Mouse (Mus musculus) small intestine, adult 2 months (tissue): ENCODE measurements at regions not wholly inside any gene's neighbourhood (a gene's known extent, or its start where the extent isn't known, plus 50 kb on each side); places are given as distances from the start of the nearest gene placed in this dataset.

Experiments used
- CTCF ChIP-seq: fragments of 200-500 bp; IDR thresholded peaks from 2 replicates; pipeline ENCODE4 v1.5.1; 2012; ENCODE audit warnings: low read depth, mild to moderate bottlenecking, control low read depth, inconsistent platforms, low read length, moderate library complexity, mixed read lengths; ENCODE audit not compliant: insufficient replicate concordance, insufficient read length; ENCODE audit errors: extremely low read depth
- POLR2A ChIP-seq: fragments of 200-500 bp; IDR thresholded peaks from 2 replicates; pipeline ENCODE4 v1.6.1; 2012; ENCODE audit warnings: low read depth, mild to moderate bottlenecking, control low read depth, inconsistent platforms, low read length, moderate library complexity

GRCm38 (mm10) chr5:51041541-51042217, 525.8 kb downstream of the Ppargc1a start:
- TF ChIP-seq POLR2A (no peak), CTCF (no peak)
